Mouse (Mus musculus): ENCODE measurements around the gene Rfx4.
A peak's percentile ranks its signal among the peaks of the same experiment; 100 is the strongest.

Rfx4 gene

DNA sequence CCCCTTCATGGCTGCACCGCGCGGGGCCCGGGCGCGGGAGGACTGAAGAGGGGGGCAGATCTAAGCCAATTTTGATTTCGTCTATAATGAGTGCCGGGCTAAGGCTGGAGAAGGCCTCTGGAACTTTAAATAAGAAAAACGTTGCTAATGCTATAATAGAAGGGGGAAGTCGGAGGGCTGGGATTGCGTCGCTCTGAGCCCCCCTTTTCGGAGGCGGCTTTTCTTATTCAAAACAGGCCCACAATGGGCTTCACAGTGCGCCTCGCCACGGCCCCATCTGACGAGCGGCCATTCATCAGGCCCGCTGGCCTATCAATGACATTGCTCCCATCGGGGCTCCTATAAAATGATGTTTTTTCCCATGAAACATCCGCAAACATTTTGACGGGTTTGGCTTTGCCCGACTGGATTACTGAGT, at the start of gene Rfx4:
Gene Rfx4 (plus strand): TSS at position 277 of the 418 bp plus-strand sequence.
- DNase-seq: no peak

DNA sequence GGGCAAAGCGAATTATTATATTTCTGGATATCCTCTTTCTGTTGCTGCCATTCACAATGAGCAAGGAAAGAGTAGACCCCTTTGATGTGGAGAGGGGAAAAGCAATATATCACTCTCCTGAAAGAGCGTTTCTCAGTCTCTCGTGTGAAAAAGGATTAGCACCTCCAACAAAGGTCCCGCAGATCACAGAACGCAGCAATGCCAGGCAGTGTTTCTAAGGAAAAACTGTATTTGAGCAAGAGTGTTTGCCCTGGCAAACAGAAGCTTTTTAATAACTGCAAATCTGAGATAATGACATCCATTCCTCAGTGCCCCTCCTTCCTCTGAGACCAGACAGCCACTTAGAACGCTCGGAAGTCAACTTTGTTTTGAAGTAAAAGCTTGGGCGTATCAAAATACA, 49.3 kb upstream of the Rfx4 start:
- no peak for DNase-seq

GRCm38 (mm10) chr10:84707226-84707625, 48.6 kb upstream of the Rfx4 start:
- no peak for DNase-seq

- DNase-seq: no peak
Measured at GRCm38 (mm10) chr10:84707752-84708530, 47.9 kb upstream of the Rfx4 start.

DNA sequence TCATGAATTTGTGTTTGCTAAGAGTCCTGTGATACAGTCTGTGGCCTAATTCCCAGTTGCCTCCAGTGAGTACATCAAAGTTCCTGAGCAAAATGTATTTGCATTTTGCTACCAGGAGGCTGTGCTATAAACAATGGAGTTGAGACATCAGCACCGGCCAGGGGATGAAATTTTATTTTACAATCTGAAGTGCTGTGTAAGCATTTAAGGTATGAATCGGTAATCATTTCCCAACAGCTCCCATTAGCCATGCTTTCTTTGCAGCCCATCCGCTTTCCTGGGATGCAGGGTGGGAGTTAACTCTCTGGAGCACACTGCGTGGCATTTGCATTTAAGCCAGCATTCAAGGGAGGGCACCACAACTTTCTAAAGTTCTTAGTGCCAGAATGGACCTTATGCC, 45.7 kb upstream of the Rfx4 start:
- no peak for DNase-seq

- no peak for DNase-seq
Measured at GRCm38 (mm10) chr10:84710827-84711226, 45.0 kb upstream of the Rfx4 start.

- no peak for DNase-seq
Measured at GRCm38 (mm10) chr10:84711479-84711878, 44.4 kb upstream of the Rfx4 start.

DNA sequence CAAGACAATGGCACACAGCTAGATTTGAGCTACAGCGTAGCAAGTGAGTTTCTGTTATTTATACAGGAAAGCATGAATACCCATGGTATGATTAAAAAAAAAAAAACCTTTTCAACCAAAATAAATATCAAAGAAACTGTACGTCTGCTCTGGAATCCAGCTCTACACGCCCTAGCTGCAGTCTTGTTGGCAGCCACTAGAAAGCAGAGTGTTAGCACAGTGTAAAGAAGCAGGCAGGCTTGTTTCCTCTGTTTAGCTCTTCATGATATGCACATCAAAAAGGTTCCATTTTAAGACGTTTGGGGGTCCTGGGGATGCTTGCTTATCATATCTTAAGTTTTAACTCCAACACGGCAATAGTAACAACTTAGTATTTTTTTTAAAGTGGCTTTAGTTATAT, 43.9 kb upstream of the Rfx4 start:
- DNase-seq: no peak

GRCm38 (mm10) chr10:84712532-84712931, 43.3 kb upstream of the Rfx4 start:
- DNase-seq: peak in 1 of 2 experiments; percentile 22

DNA sequence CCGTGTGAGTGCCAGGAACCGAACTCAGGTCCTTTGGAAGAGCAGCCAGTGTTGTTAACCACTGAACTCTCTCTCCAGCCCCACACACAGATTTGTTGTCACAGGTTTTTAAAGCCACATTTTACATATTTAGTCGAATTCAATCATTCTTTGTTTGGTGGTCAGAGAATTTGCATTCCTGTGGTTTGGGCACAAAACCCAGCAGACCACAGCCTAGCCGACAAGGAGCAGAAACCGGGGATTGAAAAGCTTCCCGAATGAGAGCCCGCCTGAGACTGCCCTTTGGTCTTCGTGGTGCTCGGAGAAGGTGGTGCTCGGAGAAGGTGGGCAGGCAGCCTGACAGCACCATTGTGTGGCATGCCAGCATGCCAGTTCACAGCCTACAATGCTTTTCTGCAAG, 42.8 kb upstream of the Rfx4 start:
- no peak for DNase-seq

GRCm38 (mm10) chr10:84715639-84716038, 40.2 kb upstream of the Rfx4 start:
- DNase-seq: no peak

- no peak for DNase-seq
Measured at GRCm38 (mm10) chr10:84716581-84716980, 39.3 kb upstream of the Rfx4 start.

DNA sequence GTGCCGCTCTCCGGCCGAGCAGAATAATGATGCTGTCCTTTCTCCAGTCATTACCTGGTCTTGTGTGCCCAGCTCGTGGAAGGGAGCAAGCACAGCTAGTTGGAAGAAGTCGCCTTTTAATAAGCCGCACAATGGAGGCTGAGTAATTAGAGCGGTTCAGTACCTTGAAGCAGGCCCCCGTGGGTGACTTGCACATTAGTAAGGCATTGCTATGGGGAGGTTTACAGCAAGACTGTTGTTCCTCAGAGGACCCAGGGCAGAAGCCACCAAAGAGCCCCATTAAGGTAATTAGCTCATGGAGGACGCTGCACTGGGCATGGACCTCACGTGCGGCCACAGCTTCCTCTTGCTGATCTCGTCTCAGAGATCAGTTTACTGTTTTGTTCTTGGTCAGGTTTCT, 33.2 kb upstream of the Rfx4 start:
- no peak for DNase-seq

DNA sequence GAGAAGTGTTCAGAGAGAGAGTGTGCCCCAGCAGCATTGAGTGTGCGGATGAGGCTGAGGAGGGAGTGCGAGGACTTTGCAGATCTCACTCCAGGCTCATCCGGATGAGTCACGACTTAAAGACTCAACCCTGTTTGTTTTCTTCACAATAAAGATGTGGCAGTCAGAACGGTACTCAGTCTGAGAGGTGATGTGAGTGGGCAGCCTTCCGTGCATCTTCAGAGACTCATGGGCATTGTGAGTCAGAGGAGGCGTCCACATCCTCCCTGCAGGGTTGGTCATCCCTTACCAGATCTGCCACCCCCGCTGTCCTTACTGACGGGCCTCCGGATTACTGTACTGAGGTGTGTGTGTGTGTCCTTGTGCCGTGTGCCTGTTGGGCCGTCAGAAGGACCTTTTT, 28.9 kb upstream of the Rfx4 start:
- no peak for DNase-seq

DNA sequence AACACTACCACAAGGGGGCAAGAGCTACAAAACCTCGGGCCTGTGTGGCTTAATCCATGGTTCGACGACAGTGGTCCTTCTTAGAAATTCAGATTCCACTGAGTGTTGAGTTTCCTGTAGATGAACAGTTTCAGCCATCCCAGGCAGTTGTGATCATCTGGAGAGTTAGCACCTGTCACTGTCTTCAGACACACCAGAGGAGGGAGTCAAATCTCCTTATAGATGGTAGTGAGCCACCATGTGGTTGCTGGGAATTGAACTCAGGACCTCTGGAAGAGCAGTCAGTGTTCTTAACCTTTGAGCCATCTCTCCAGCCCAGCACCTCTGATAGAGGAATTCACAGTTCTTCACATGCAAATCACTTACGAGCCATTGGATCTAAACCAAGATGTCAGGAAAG, 28.1 kb upstream of the Rfx4 start:
- no peak for DNase-seq

DNA sequence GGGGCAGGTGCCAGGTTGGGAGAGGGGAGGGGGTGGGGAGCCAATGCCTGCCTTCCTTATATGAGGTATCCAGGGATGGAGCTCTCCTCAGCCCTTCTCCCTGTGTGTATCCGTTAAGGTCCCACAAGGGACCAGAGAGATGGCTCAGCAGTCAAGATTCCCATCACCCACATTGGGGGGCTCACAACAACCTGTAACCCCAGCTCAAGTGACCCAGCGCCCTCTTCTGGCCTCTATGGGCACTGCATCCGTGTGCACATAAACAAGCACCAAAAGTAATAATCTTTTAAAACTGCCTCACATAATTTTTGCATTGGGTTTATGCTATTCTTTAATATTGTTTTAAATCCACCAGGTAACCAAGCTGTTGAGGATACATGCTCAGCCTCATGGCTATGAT, 25.8 kb upstream of the Rfx4 start:
- DNase-seq: no peak

GRCm38 (mm10) chr10:84730956-84731355, 24.9 kb upstream of the Rfx4 start:
- DNase-seq: no peak

DNA sequence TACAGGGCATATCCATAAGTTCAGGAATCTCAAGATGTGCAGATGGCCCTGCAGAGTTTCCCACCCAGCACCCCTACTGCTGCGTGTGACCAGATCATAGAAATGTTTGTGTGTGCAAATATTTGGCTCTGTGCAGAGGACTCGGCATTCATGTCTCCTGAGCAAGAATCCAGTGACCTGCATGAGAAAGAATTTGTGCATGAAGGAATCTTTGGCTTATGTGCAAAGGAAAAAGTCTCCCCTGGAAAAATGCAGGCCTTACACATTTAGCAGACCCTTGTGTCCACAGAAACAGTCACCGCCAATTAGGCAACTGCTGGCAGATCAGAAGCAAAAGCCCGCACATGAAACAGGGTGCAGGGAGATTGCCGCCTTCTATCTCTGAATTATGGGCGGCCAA, 22.4 kb upstream of the Rfx4 start:
- DNase-seq: no peak

DNA sequence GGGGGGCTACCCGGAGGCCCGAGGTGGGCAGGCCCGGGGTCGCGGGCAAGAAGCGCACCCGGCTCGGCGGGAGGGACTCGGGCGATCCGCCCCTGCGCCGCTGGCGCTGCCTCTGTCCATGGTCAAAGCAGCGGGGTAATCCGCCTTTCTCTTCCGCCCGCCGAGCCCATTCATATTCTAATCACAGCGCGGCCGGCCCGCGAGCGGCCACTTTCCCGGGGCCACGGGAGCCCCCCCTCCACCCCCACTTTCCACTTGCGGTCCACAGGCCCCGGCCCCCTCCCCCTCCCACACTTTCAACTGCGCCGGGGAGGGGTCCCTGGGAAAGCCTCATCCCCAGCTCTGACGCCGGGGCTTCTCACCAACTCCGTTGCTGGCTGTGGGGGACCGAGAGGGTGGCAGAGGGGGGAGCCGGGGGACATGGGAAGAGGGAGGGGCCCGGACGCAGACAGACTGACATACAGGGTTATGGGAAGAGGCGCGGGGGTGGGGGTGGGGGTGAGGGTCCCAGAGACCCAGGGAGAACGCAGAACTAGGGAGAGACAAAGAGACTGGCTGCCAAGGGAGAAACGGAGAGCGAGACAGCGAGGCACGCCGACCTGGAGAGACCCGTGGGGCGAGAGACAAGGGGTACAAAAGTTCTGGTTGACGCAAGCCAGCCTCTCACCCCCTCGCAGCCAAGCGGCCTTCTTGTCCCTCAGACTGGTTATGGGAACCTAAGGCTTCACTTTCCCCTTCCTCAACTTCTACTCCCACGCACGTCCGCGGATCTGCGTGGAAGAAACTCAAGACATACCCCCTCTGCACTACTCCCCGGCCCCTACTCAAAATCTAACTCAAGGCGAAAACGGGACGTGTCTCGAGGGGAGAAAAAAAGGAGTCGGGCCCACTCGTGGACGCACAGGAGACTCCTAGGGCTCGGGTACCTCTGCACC, 744 bp upstream of the Rfx4 start:
- DNase-seq: peak; percentile 19 to 29

DNA sequence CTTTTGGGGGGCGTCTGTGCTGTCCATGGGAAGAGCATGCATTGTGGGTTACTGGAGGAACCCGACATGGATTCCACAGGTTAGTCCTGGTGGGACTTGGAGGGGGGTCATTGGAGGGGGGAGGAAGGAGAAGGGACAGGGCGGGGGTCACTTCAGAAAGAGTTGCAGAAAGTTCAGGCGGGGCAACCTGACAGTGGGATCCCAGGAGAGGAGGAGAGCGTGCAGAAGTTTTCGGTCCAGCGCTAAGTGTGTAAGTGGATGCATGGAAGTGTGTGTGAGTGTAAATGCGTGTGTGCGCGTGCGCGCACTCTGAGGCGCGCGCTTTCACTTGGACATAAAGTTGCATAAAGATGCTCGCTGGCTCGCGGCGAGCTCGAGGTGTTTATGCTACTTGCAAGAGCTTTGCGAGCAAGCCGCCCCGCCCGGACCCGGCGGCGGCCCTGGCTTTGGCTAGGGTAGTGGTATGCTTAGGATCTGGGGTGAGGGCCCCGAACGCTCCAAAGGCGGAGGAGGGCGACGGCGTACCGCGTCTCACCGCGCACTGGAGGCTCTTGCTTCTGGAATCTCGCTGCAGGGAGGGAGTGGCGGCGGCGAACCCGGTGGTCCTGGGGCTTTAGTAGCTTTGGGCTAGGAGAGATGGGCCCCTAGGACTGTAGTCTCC, 703 bp downstream of the Rfx4 start:
- DNase-seq: no peak

GRCm38 (mm10) chr10:84757426-84758199, 1.8 kb downstream of the Rfx4 start:
- no peak for DNase-seq

GRCm38 (mm10) chr10:84758200-84758468, 2.3 kb downstream of the Rfx4 start:
- no peak for DNase-seq
